Mouse (Mus musculus) C2C12 (cell line): Measurements from ENCODE around the gene Fbxo40.

Experiments
- CTCF ChIP-seq: IDR thresholded peaks from one replicate; pipeline ENCODE4 v1.5.1; 2011; ENCODE audit not compliant: control insufficient read depth, insufficient read depth, insufficient read length
- MAX ChIP-seq: IDR thresholded peaks from one replicate; pipeline ENCODE4 v1.6.1; 2011; ENCODE audit warnings: mild to moderate bottlenecking, control low read depth

GRCm38 (mm10) chr16:37009262-37009661, 19.0 kb upstream of the Fbxo40 start:
- no peak for TF ChIP-seq CTCF
- TF ChIP-seq MAX, result no peak
